Mouse (Mus musculus) midbrain, embryonic 11.5 days (tissue): ENCODE measurements around the gene Cdc27. TPM values are rescaled to one million over a fixed set of nuclear protein-coding genes. Genes with fewer than 3 reads are reported as not detected.

Experiments used
- ATAC-seq: fragments of 200-750 bp; cut with Nextera tagmentation; 2 replicates; pipeline ENCODE4 v1.8.0; 2017; ENCODE audit warnings: moderate TSS enrichment, moderate library complexity; ENCODE audit not compliant: low FRiP score
- DNase-seq: peaks from one replicate; pipeline ENCODE4 v3.0.0; 2015; ENCODE audit warnings: low spot score; ENCODE audit errors: missing footprints
- H3K27ac ChIP-seq: fragments of 300-500 bp; sonication (generic); 2 replicates; pipeline ENCODE4 v1.5.1; 2014; ENCODE audit warnings: low read depth, low read length
- H3K27me3 ChIP-seq: fragments of 300-500 bp; sonication (generic); 2 replicates; pipeline ENCODE4 v1.6.1; 2014; ENCODE audit warnings: mild to moderate bottlenecking, low read length, moderate library complexity, mixed read lengths; ENCODE audit not compliant: control insufficient read depth, insufficient read depth
- H3K36me3 ChIP-seq: fragments of 300-500 bp; sonication (generic); 2 replicates; pipeline ENCODE4 v1.6.1; 2014; ENCODE audit warnings: mild to moderate bottlenecking, low read length, moderate library complexity, mixed read lengths; ENCODE audit not compliant: control insufficient read depth, insufficient read depth
- H3K4me1 ChIP-seq: fragments of 300-500 bp; sonication (generic); 2 replicates; pipeline ENCODE4 v1.6.1; 2014; ENCODE audit warnings: low read length; ENCODE audit not compliant: control insufficient read depth, insufficient read depth
- H3K4me2 ChIP-seq: fragments of 300-500 bp; sonication (generic); 2 replicates; pipeline ENCODE4 v1.6.1; 2014; ENCODE audit warnings: mild to moderate bottlenecking, moderate library complexity
- H3K4me3 ChIP-seq: fragments of 300-500 bp; sonication (generic); 2 replicates; pipeline ENCODE4 v1.5.1; 2014; ENCODE audit warnings: low read depth, low read length
- H3K9ac ChIP-seq: fragments of 300-500 bp; sonication (generic); 2 replicates; pipeline ENCODE4 v1.6.1; 2014; ENCODE audit warnings: low read length
- H3K9me3 ChIP-seq: fragments of 300-500 bp; sonication (generic); 2 replicates; pipeline ENCODE4 v1.6.1; 2016; ENCODE audit warnings: low read length; ENCODE audit not compliant: control insufficient read depth
- WGBS: fragments of 180-500 bp; shearing (Covaris S2); extraction: QIAGEN DNeasy Blood & Tissue Kit; methylation state at CpG from one replicate; pipeline ENCODE4 v1.1.7; 2014; 5-methylcytosine and 5-hydroxymethylcytosine counted together
- polyA plus RNA-seq: library from polyadenylated mRNA; unstranded; fragments of >200 nt; fragmentation: Nextera tagmentation; extraction: Ambion mirVana; gene quantifications from 2 replicates; pipeline ENCODE4 v1.2.1, GENCODE M21; 2014

The Cdc27 gene
- polyA plus RNA-seq, 1 experiment from 2014 or later, result 59.0 TPM

- H3K4me1 ChIP-seq, result no peaks in the 10 kb centered on the region
- 60% methylated on average over 13 of the region's 13 CpGs for WGBS
- no peak for DNase-seq
These were observed 32.4 kb upstream of the Cdc27 start for GRCm38 (mm10) chr11:104582630-104583364.

DNA sequence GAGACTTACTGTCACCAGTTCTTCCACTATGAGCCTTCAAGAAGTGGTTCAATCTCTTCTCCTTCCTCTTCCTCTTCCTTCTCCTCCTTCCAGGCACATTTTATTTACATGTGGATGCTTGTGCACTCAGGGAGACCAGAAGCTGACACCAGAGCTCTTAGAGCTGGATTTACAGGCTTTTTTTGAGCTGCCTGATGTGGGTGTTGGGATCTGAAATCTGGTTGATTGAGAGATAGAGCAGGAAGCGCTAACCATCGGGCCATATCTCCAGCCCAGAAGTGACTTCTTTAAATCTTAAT lies 31.8 kb upstream of the Cdc27 start:
- Histone ChIP-seq H3K27me3 (no peaks in the 10 kb centered on the region), H3K9me3 (no peaks in the 10 kb centered on the region), H3K4me3 (no peak overlapping the region), H3K27ac (no peak overlapping the region), H3K4me2 (no peak overlapping the region), H3K4me1 (no peaks in the 10 kb centered on the region), H3K9ac (no peak overlapping the region), H3K36me3 (no peaks in the 10 kb centered on the region)
- DNase-seq (no peak), ATAC-seq (no peak)
- WGBS, result 91% methylated on average over 2 of the region's 2 CpGs

More at GRCm38 (mm10) chr11:104582630-104583364, 32.4 kb upstream of the Cdc27 start:
- no peak overlapping the region for H3K9ac ChIP-seq
- ATAC-seq, result no peak
- no peak overlapping the region for H3K27ac ChIP-seq
- no peak overlapping the region for H3K4me2 ChIP-seq
- H3K27me3 ChIP-seq, result no peaks in the 10 kb centered on the region
- H3K36me3 ChIP-seq, result no peaks in the 10 kb centered on the region
- H3K4me3 ChIP-seq, result no peak overlapping the region
- no peaks in the 10 kb centered on the region for H3K9me3 ChIP-seq

DNA sequence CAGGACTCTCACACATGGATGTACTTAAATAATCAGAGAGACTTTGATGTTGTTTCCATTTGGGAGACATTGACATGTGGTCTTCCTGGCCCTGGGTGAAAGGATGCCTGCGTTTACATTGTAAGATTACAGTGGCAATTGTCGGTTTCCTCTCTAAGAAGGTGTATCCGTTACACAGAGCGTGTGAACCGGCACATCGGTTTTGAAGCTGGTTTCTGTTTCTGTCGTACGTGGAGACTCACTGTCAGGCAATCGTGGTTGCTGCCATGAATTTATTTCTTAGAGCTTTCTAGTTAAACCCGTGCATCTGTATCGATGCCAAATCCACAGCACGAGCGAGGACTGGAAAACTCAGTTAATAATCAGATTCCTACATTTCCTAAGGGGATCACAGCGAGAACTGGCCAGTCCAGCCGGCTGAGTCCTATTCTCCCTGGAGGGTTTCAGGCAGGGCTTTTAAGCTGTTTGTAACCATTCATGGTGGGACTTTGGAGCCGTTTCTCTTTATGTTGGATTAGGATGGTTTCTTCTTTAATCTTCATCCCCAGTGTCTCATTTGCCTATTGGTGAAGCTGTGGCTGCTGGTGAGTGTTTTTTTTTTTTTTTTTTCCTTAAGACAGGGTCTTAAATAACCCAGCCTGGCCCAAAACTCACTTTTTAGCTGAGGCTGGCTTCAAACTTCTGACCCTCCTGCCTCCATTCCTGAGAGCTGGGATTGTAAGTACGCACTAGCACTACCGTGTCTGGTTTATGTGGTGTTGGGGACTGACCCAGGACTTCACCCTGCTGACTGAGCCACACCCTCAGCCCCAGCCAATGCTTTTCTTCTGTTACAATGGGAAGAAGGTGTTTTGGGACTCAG lies 31.3 kb upstream of the Cdc27 start:
- H3K4me3 ChIP-seq, result no peak overlapping the region
- no peak overlapping the region for H3K4me2 ChIP-seq
- H3K9me3 ChIP-seq, result no peaks in the 10 kb centered on the region
- DNase-seq, result no peak
- no peak overlapping the region for H3K27ac ChIP-seq
- no peaks in the 10 kb centered on the region for H3K36me3 ChIP-seq
- no peaks in the 10 kb centered on the region for H3K4me1 ChIP-seq
- no peak overlapping the region for H3K9ac ChIP-seq
- ATAC-seq, result no peak
- 72% methylated on average over 18 of the region's 18 CpGs for WGBS
- H3K27me3 ChIP-seq, result no peaks in the 10 kb centered on the region

DNA sequence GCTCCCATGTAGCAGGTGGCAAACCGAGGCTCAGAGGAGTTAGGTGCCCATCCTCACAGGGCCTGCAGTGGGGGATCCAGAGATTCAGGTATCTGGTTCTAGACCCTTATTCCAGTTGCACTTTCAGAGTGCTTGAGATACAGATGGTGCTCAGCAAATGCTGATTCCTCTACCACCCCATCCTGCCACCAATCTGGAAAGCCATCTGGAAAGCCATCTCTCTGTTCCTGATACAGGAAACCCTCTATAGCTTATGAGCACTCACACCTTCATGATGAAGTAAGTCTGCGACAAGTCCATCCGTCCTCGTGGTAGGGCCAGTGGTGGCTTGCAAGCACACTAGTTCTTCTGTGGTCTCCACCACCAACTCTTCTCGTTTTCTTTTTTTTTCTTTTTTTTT lies 30.2 kb upstream of the Cdc27 start:
- no peak for ATAC-seq
- H3K36me3 ChIP-seq, result no peaks in the 10 kb centered on the region
- no peak overlapping the region for H3K27ac ChIP-seq
- no peaks in the 10 kb centered on the region for H3K27me3 ChIP-seq
- no peak overlapping the region for H3K9ac ChIP-seq
- no peaks in the 10 kb centered on the region for H3K4me1 ChIP-seq
- no peak for DNase-seq
- no peaks in the 10 kb centered on the region for H3K9me3 ChIP-seq
- H3K4me3 ChIP-seq, result no peak overlapping the region
- 94% methylated on average over 5 of the region's 5 CpGs for WGBS
- H3K4me2 ChIP-seq, result no peak overlapping the region

- Histone ChIP-seq H3K4me3 (no peak overlapping the region), H3K27ac (no peak overlapping the region), H3K36me3 (no peaks in the 10 kb centered on the region), H3K9ac (no peak overlapping the region), H3K4me1 (no peaks in the 10 kb centered on the region), H3K9me3 (no peaks in the 10 kb centered on the region), H3K4me2 (no peak overlapping the region), H3K27me3 (no peaks in the 10 kb centered on the region)
- DNase-seq (no peak), ATAC-seq (no peak)
- WGBS, result 82% methylated on average over 6 of the region's 6 CpGs
These were observed 29.7 kb upstream of the Cdc27 start for GRCm38 (mm10) chr11:104580091-104580490.

DNA sequence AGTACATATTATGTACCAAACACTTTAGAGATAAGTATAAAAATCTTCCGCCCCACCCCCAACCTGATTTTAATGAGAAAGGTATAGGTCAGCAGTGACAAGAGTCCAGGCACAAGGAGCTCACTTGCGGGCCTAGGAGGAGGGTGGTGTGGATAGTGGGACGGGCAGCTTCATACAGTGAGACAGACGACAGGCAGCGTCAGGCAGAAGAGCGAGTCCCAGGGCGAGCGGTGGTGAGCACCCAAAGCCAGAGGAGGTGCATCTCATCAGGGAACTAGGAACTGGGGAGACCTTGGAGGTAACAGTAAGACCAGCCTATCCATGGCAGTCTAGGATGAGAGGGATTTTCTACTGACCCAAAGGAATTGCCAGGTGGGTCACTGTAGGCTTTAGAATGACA lies 29.2 kb upstream of the Cdc27 start:
- Histone ChIP-seq H3K9me3 (no peaks in the 10 kb centered on the region), H3K4me2 (no peak overlapping the region), H3K4me1 (no peaks in the 10 kb centered on the region), H3K27ac (no peak overlapping the region), H3K4me3 (no peak overlapping the region), H3K9ac (no peak overlapping the region), H3K36me3 (no peaks in the 10 kb centered on the region), H3K27me3 (no peaks in the 10 kb centered on the region)
- 92% methylated on average over 8 of the region's 8 CpGs for WGBS
- DNase-seq (no peak), ATAC-seq (no peak)

DNA sequence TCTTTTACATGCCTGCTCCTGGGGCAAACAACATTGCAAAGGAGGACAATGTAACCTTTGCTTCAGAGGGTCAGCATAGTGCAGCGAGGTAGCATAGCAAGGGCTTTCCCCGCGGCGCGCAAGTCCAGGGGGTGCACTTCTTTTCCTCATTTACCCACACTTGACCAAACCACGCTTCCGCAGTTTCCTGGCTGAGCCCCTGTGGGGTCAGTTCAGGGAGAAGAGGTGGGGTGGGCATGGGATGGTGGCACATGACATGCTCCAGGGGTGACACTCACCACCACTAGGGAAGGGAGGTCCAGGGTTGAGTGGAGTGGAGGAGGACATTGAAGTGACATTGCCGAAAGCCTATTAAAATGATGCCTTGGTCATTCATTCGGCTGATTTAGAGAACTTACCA lies 28.7 kb upstream of the Cdc27 start:
- H3K36me3 ChIP-seq, result no peaks in the 10 kb centered on the region
- no peak for DNase-seq
- H3K4me2 ChIP-seq, result no peak overlapping the region
- H3K27me3 ChIP-seq, result no peaks in the 10 kb centered on the region
- no peak overlapping the region for H3K4me3 ChIP-seq
- no peak overlapping the region for H3K27ac ChIP-seq
- H3K9me3 ChIP-seq, result no peaks in the 10 kb centered on the region
- ATAC-seq, result no peak
- H3K4me1 ChIP-seq, result no peaks in the 10 kb centered on the region
- no peak overlapping the region for H3K9ac ChIP-seq
- whole genome bisulfite sequencing, result 90% methylated on average over 9 of the region's 9 CpGs

- DNase-seq (no peak), ATAC-seq (no peak)
- Histone ChIP-seq H3K4me1 (no peaks in the 10 kb centered on the region), H3K27ac (no peak overlapping the region), H3K4me2 (no peak overlapping the region), H3K4me3 (no peak overlapping the region), H3K9me3 (no peaks in the 10 kb centered on the region), H3K9ac (no peak overlapping the region), H3K36me3 (no peaks in the 10 kb centered on the region), H3K27me3 (no peaks in the 10 kb centered on the region)
- 69% methylated on average over 5 of the region's 5 CpGs for WGBS
These were observed 27.7 kb upstream of the Cdc27 start for GRCm38 (mm10) chr11:104578074-104578473.

GRCm38 (mm10) chr11:104576772-104577612 lies 26.6 kb upstream of the Cdc27 start:
- Histone ChIP-seq H3K4me2 (no peak overlapping the region), H3K4me3 (no peak overlapping the region), H3K27me3 (no peaks in the 10 kb centered on the region), H3K9me3 (no peaks in the 10 kb centered on the region), H3K4me1 (no peaks in the 10 kb centered on the region), H3K36me3 (no peaks in the 10 kb centered on the region), H3K9ac (no peak overlapping the region), H3K27ac (no peak overlapping the region)
- 41% methylated on average over 10 of the region's 10 CpGs for WGBS
- DNase-seq (no peak), ATAC-seq (no peak)
